In genomic region chr8:26352541-26353010, GRCm38 (mm10) we compare ENCODE assay signal across 8 mouse cellular contexts.
DNase-seq lines count a peak whose midpoint lies in the region; ATAC-seq lines count a peak whose summit lies in the region.

No protein-coding gene starts in this region.

- H3K27me3 ChIP-seq in hindbrain, embryonic 11.5 days (ENCODE audit: control insufficient read depth, insufficient read depth, low read length), result no peaks in the 10 kb centered on the region
- peaks cover 39% of the 10 kb centered on the region for H3K27me3 ChIP-seq in limb, embryonic 12.5 days
- H3K27me3 ChIP-seq in neural tube, embryonic 14.5 days (ENCODE audit: control insufficient read depth, insufficient read depth, low read length), result no peaks in the 10 kb centered on the region

- H3K9me3 ChIP-seq in hindbrain, embryonic 11.5 days (ENCODE audit: control insufficient read depth, low read length), result no peaks in the 10 kb centered on the region
- no peaks in the 10 kb centered on the region for H3K9me3 ChIP-seq in limb, embryonic 12.5 days
- no peaks in the 10 kb centered on the region for H3K9me3 ChIP-seq in neural tube, embryonic 14.5 days (ENCODE audit: control insufficient read depth, low read length)

- H3K4me1 ChIP-seq in hindbrain, embryonic 11.5 days (replicated peaks; ENCODE audit: control insufficient read depth, insufficient read depth, low read length), result peaks cover 6% of the 10 kb centered on the region; the same call in 1 of the 2 replicates
- peaks cover 35% of the 10 kb centered on the region for H3K4me1 ChIP-seq in limb, embryonic 12.5 days (replicated peaks)
- peaks cover 4% of the 10 kb centered on the region; the same call in 1 of the 2 replicates for H3K4me1 ChIP-seq in neural tube, embryonic 14.5 days (ENCODE audit: control insufficient read depth, insufficient read depth, low read length)

- no peaks in the 10 kb centered on the region for H3K36me3 ChIP-seq in hindbrain, embryonic 11.5 days (ENCODE audit: control insufficient read depth, insufficient read depth, low read length)
- no peaks in the 10 kb centered on the region for H3K36me3 ChIP-seq in limb, embryonic 12.5 days
- no peaks in the 10 kb centered on the region for H3K36me3 ChIP-seq in neural tube, embryonic 14.5 days (ENCODE audit: control insufficient read depth, insufficient read depth, low read length)

- H3K4me2 ChIP-seq in hindbrain, embryonic 11.5 days (replicated peaks; ENCODE audit: low read depth, low read length), result peak overlapping the region; percentile 25; the same call in 1 of the 2 replicates
- H3K4me2 ChIP-seq in limb, embryonic 12.5 days, result peak overlapping the region; percentile 70
- peak overlapping the region; percentile 53 for H3K4me2 ChIP-seq in neural tube, embryonic 14.5 days (ENCODE audit: low read depth, low read length)

- no peak overlapping the region for H3K9ac ChIP-seq in hindbrain, embryonic 11.5 days (ENCODE audit: low read depth, low read length)
- H3K9ac ChIP-seq in limb, embryonic 12.5 days (replicated peaks), result no peak overlapping the region
- H3K9ac ChIP-seq in neural tube, embryonic 14.5 days (replicated peaks; ENCODE audit: low read depth, low read length), result no peak overlapping the region

- H3K27ac ChIP-seq in hindbrain, embryonic 11.5 days (ENCODE audit: low read depth, low read length), result peak overlapping the region; percentile 24; the same call in 1 of the 2 replicates
- peak overlapping the region; percentile 79; the same call in 1 of the 2 replicates for H3K27ac ChIP-seq in limb, embryonic 12.5 days
- no peak overlapping the region for H3K27ac ChIP-seq in neural tube, embryonic 14.5 days (ENCODE audit: low read depth, low read length)

- H3K4me3 ChIP-seq in hindbrain, embryonic 11.5 days (ENCODE audit: low read depth, low read length), result no peak overlapping the region
- H3K4me3 ChIP-seq in limb, embryonic 12.5 days (replicated peaks), result peak overlapping the region; percentile 33
- H3K4me3 ChIP-seq in neural tube, embryonic 14.5 days (ENCODE audit: low read depth, low read length), result peak overlapping the region; percentile 20; the same call in 1 of the 2 replicates

- peak; percentile 46 for DNase-seq in retina, postnatal 1 day
- DNase-seq in retina, embryonic 14.5 days (ENCODE audit: low spot score), result no peak
- peak; percentile 88 for DNase-seq in gastrocnemius, adult 18-20 months (ENCODE audit: low spot score)
- DNase-seq in hindbrain, embryonic 11.5 days (ENCODE audit: low spot score), result peak; percentile 40
- DNase-seq in right cerebral cortex, adult 2 months (ENCODE audit: low spot score in 2 of 2), result no peak

- ATAC-seq in hindbrain, embryonic 11.5 days (ENCODE audit: low FRiP score), result no peak; the same call in 1 of the 2 replicates
- ATAC-seq in limb, embryonic 12.5 days (ENCODE audit: insufficient number of reproducible peaks, insufficient read depth, low FRiP score, low TSS enrichment, low read depth), result peak; percentile 69
- ATAC-seq in neural tube, embryonic 14.5 days (ENCODE audit: low read depth), result no peak; the same call in 1 of the 2 replicates
- no peak for ATAC-seq in monocyte, adult 5-6 weeks (replicated peaks; ENCODE audit: insufficient number of reproducible peaks, low FRiP score, low TSS enrichment, poor library complexity, severe bottlenecking)

- WGBS in hindbrain, embryonic 11.5 days, result 34% methylated on average over 9 of the region's 9 CpGs
- 5% methylated on average over 9 of the region's 9 CpGs for WGBS in limb, embryonic 12.5 days
- WGBS in neural tube, embryonic 14.5 days, result 35% methylated on average over 9 of the region's 9 CpGs

Comparison
In these comparisons a context has a peak if more than half of its experiments do, and no peak if none do; other contexts are left out.
1. DNase-seq: peak in retina, postnatal 1 day (single experiment), gastrocnemius, adult 18-20 months (single experiment) and hindbrain, embryonic 11.5 days (single experiment); none in retina, embryonic 14.5 days (single experiment) and right cerebral cortex, adult 2 months (0 of 2).
2. Peak in every context shown above with its lines, with median percentiles within 50 percentile points of each other: H3K4me2 ChIP-seq.